Mouse (Mus musculus) telencephalon, adult 2 months (tissue): ENCODE data around the gene Sp6.

Experiments
- DNase-seq: peaks from one replicate; pipeline ENCODE4 v3.0.0-alpha.2; 2011; ENCODE audit warnings: low read depth, low spot score

Gene Sp6

GRCm38 (mm10) chr11:97021873-97022484, 8.8 kb downstream of the Sp6 start:
- DNase-seq: no peak

- DNase-seq: no peak
Observed at GRCm38 (mm10) chr11:97024977-97025376, 11.8 kb downstream of the Sp6 start.

- DNase-seq: no peak
Observed at GRCm38 (mm10) chr11:97025721-97026344, 12.6 kb downstream of the Sp6 start.

GRCm38 (mm10) chr11:97029686-97030417, 16.7 kb downstream of the Sp6 start, which contains the start of gene Scrn2:
TSS of gene Scrn2 (plus strand) at chr11:97029938.
- peak; percentile 51 for DNase-seq

GRCm38 (mm10) chr11:97030426-97030825, 17.2 kb downstream of the Sp6 start:
- DNase-seq: no peak

GRCm38 (mm10) chr11:97031977-97032376, 18.8 kb downstream of the Sp6 start:
- DNase-seq: no peak

DNA sequence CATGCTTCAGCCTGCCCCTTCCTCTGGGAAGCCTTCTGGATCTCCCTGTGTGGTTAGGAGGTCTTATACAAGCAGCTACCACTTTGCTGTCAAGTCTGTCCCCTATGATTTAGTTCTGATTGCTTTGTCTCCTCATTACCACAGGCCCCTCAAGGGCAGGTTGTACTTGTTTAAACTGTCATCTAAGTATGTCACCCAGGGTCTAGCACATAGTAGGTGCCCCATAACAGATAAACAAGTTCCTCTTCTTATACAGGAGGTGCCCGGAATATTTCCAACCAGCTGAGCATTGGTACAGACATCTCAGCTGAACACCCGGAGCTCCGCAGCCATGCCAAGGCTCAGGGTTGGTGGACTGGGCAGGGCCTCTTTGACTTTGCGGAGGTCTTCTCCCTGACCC, 19.3 kb downstream of the Sp6 start:
- no peak for DNase-seq

DNA sequence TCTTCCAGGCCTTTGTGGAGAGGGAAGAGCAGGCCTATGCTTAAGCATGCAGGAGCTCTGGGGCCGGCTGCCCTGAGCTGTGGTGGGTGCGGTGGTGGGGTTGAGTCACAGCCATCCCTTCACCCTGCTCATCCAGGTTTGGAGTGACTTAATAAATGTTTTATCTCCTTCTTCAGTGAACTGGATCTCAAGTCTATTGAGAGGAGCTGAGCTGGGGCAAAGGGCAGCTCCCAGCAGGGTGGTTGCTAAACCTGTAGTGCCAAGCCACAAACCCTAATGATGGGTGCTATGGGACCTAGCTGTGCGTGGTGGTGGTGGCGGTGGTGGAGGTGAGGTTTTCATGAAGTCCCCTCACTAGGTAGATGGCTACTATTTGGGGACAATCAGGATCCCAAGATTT, 20.6 kb downstream of the Sp6 start:
- no peak for DNase-seq

- DNase-seq: peak; percentile 72
Observed at GRCm38 (mm10) chr11:97036141-97036540, 22.9 kb downstream of the Sp6 start.

- DNase-seq: no peak
Observed at GRCm38 (mm10) chr11:97038881-97039280, 25.7 kb downstream of the Sp6 start.

- DNase-seq: no peak
Observed at GRCm38 (mm10) chr11:97040301-97041021, 27.3 kb downstream of the Sp6 start.

DNA sequence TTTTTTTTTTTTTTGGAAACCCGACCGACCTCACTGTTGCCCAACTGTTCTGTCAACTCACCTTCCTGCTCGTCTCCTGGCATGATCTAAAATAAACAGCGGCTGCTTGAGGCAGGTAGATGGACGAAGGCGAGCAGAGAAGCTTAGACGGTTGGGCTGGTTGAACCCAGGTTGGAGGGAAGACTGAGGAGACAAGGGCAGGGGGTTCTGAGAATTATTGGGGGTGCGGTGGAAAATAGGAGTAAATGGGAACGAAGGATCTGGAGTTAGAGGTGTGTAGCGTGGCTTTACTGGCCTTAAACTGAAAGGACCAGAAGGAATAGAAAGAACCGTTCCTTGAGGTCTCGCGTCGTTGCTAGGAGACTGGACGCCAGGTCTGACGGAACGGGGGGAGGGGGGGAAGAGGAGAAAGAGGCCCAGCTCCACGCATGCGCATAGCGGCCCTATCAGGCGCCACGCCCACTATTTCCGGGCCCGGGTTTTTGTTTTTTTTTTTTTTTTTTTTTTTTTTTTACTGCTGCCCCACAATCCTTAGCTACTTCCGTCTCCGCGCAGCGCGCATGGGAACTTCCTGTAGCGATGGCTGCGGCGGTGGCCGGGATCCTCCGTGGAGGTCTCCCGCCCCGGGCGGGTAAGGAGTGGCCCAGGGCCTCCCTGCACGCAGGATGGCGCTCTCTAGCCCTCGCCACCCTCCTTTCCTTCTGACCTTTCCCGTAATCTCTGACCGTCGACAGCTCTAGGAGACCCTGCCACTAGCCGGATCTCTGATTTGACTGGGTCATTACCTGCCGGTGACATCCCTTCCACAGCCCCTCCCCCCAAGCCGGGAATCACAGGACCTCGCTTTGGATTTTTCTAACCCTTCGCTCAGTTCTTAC, 28.1 kb downstream of the Sp6 start, which contains the start of the genes Lrrc46 and Mrpl10:
Gene Lrrc46 (minus strand): TSS at position 386 of the 878 bp plus-strand sequence.
Gene Mrpl10 (plus strand): TSS at position 539 of the 878 bp plus-strand sequence.
- DNase-seq: peak; percentile 89

DNA sequence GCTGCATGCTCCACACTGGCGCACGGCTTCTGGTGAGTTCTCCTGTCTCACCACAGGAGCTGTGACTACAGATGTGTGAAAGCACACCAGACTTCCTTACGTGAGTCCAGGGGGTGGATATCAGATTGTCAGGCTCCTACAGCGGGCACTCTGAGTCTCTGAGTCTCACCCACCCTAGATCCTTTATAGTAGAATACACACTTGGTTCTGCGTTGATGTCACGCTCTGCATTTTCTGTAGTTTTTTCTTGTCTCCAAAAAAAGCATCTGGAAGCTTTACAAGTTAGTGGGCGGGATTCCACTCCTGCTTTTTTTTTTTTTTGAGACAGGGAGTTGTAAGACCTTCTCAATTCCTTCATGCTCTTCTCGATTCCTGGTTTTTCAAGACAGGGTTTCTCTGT, 31.7 kb downstream of the Sp6 start:
- DNase-seq: peak; percentile 69

DNA sequence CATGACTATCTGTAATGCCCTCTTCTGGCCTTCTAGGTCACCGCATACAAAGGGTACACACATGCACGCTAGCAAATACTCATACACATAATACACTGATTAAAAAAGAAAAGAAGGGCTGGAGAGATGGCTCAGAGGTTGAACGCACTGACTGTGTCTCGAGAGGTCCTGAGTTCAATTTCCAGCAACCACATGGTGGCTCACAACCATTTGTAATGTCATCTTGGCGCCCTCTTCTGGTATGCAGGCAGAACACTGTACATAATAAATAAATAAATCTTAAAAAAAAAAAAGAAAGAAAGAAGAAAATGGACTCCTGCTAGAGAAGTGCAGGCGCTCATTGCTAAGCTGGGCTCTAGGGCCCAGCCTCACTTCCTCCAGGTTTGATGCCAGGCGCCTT, 32.7 kb downstream of the Sp6 start:
- no peak for DNase-seq

GRCm38 (mm10) chr11:97048090-97048650, 35.0 kb downstream of the Sp6 start:
- no peak for DNase-seq

- DNase-seq: no peak
Observed at GRCm38 (mm10) chr11:97049492-97050085, 36.4 kb downstream of the Sp6 start.

- DNase-seq: peak; percentile 77
Observed at GRCm38 (mm10) chr11:97050216-97050943, 37.2 kb downstream of the Sp6 start, which contains the start of gene Osbpl7. TSS of gene Osbpl7 (plus strand) at chr11:97050628.

GRCm38 (mm10) chr11:97050944-97051586, 37.9 kb downstream of the Sp6 start:
- no peak for DNase-seq

DNA sequence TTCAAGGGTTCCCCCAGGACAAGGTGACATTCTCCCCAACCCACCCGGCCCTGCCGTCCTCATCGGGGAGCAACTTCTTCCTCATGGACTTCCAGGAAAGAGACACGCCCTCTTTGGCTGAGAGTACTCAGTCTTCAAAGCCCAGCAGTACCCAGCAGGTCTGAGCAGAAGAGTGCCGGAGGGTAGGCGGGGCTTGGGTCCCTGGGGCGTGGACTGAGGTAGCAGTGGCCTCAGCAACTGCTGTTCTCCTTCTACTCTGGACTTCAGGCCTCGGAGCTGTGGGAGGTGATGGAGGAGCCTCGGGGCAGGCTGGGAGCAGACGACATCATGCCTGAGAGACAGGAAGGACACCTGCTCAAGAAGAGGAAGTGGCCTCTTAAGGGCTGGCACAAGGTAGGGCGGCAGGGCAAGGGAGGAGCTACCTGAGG, 39.0 kb downstream of the Sp6 start:
- DNase-seq: no peak
